Mouse (Mus musculus) kidney, postnatal 14 days (tissue): ENCODE measurements around the gene Sacm1l.

Experiments
- DNase-seq: peaks from one replicate; pipeline ENCODE4 v3.0.0; 2022; ENCODE audit warnings: mixed read lengths

The Sacm1l gene

GRCm38 (mm10) chr9:123589240-123589910, 59.8 kb downstream of the Sacm1l start:
- peak; percentile 64 for DNase-seq

GRCm38 (mm10) chr9:123595194-123595593, 65.6 kb downstream of the Sacm1l start:
- no peak for DNase-seq

- DNase-seq = no peak
These were observed 67.4 kb downstream of the Sacm1l start for GRCm38 (mm10) chr9:123596910-123597309.

- DNase-seq = no peak
These were observed 67.8 kb downstream of the Sacm1l start for GRCm38 (mm10) chr9:123597376-123597775.

GRCm38 (mm10) chr9:123601529-123601928, 72.0 kb downstream of the Sacm1l start:
- DNase-seq = no peak

- no peak for DNase-seq
These were observed 90.9 kb downstream of the Sacm1l start for GRCm38 (mm10) chr9:123620311-123621098.

- no peak for DNase-seq
These were observed 95.2 kb downstream of the Sacm1l start for GRCm38 (mm10) chr9:123624741-123625140.

GRCm38 (mm10) chr9:123625821-123626220, 96.3 kb downstream of the Sacm1l start:
- DNase-seq = peak; percentile 34

- no peak for DNase-seq
These were observed 102.1 kb downstream of the Sacm1l start for GRCm38 (mm10) chr9:123631666-123632065.

- peak; percentile 60 for DNase-seq
These were observed 102.7 kb downstream of the Sacm1l start, which contains the start of gene Slc6a20b for GRCm38 (mm10) chr9:123632281-123632680. Gene Slc6a20b (minus strand): TSS chr9:123632565.

- DNase-seq = peak; percentile 33
These were observed 103.4 kb downstream of the Sacm1l start for GRCm38 (mm10) chr9:123632993-123633392.

GRCm38 (mm10) chr9:123636771-123637170, 107.2 kb downstream of the Sacm1l start:
- no peak for DNase-seq

GRCm38 (mm10) chr9:123638231-123638630, 108.7 kb downstream of the Sacm1l start:
- no peak for DNase-seq

GRCm38 (mm10) chr9:123638668-123639089, 109.1 kb downstream of the Sacm1l start:
- DNase-seq = peak; percentile 79

GRCm38 (mm10) chr9:123640106-123640505, 110.5 kb downstream of the Sacm1l start:
- DNase-seq = peak; percentile 34
